Mouse (Mus musculus) NIH3T3 (cell line): ENCODE results near the gene Arid1a.
A peak's percentile ranks its signal among the peaks of the same experiment; 100 is the strongest.

Experiments
- DNase-seq: peaks from one replicate; pipeline ENCODE4 v3.0.0-alpha.2; 2012; ENCODE audit warnings: low read depth

Gene Arid1a

DNA sequence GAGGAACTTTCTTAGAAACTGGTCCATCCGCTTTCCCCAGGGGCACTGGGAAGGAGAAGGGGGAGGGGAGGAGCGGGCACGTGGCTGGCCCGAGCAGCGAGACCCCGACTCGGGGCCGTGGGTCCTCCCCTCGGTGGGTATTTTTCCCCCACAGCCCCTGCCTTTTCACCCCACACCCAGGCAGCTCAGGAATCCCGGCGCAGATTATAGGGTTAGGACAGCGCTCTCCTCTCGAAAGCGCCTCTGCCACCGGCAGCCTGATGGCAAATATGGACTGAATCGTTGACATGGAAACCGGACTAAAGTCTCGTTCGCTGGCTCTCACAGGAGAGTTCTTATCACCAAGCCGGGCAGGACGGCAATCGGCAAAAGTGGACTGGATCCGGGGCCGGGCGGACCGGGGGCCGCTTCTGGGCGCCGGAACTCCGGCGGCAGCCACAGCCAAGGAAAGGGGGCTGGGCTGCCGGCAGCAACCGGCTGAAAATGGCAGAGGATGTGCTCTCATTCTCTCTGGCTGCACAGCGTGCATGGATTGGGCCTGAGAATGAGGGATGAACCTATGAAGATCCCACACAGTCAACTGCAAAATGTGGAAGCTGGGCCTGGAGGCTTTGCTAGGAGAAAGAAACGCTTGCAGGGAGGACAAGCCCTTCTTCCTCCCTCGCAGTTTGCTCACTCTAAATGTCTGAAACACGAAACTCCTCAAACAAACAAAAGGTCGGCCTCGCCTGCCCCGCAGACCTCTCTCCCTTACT is at the start of gene Arid1a:
Gene Arid1a (minus strand): TSS at position 256 of the 755 bp plus-strand sequence.
- DNase-seq, result peak; percentile 93

DNA sequence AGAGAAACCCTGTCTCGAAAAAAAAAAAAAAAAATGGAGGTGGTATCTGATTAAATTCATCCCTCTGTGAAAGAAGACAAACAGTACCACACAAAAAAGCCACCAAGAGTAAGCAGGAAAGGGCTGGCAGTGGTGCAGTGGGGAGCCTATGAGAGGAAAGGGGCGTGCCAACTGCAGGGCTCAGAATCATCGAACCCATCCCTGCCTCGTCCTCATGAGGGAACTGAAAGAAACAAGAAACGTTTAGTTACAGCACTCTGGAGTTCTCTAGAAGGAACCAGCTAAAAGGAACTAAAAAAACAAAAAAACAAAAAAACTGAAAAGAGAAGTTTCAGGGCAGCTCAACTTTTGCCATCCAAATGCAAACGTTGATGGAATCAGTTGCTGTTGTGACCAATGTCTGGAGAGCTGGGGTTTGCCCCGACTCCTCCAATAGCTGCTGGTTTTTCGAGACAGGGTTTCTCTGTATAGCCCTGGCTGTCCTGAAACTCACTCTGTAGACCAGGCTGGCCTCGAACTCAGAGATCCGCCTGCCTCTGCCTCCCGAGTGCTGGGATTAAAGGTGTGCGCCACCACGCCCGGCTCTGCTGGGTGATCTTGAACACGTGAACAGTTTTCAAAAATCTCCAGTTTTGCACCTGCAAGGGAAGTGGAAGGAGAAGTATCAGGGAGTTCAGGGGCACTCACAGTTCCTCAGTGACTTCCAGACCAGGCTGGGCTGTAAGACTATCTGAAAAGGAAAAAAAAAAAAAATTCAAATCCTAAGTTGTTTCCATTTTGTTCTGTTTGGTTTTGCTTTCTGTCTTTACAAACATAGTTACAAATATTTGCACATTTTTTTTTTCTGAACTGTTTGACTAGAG is 48.1 kb upstream of the Arid1a start:
- DNase-seq, result no peak

DNA sequence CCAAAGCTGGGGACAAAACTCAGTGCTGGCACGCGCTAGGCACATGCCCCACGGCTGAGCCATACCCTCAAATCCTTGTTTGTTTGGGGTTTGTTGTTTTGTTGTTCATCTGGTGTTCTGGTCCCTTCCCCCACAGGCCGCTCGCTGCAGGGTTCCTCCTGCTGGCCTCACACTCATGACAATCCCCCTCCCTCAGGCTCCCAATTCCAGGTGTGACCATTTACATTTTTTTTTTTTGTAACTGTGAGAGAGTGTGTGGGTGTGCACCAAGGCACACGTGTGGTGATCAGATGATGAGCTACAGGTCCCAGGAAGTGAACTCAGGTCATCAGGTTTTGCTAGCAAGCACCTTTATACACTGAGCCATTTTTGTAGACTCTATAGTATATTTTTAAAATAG is 44.0 kb upstream of the Arid1a start:
- no peak for DNase-seq

DNA sequence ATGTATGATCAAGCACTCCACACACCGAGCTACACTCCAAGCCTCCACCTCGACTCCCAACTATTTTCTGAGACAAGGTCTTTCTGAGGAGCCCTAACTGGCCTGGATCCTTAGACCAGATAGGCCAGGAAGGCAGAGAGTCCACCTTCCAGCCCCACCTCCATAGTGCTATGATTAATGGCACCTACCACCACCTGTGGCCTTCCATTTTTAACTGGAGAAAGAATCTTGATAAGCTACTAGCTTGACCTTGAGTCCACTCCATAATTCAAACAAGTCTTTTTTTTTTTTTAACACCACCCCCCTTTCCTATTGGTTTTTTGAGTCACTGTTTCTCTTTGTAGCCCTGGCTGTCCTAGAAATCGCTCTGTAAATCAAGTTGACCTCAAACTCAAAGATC is 36.7 kb upstream of the Arid1a start:
- DNase-seq, result no peak

DNA sequence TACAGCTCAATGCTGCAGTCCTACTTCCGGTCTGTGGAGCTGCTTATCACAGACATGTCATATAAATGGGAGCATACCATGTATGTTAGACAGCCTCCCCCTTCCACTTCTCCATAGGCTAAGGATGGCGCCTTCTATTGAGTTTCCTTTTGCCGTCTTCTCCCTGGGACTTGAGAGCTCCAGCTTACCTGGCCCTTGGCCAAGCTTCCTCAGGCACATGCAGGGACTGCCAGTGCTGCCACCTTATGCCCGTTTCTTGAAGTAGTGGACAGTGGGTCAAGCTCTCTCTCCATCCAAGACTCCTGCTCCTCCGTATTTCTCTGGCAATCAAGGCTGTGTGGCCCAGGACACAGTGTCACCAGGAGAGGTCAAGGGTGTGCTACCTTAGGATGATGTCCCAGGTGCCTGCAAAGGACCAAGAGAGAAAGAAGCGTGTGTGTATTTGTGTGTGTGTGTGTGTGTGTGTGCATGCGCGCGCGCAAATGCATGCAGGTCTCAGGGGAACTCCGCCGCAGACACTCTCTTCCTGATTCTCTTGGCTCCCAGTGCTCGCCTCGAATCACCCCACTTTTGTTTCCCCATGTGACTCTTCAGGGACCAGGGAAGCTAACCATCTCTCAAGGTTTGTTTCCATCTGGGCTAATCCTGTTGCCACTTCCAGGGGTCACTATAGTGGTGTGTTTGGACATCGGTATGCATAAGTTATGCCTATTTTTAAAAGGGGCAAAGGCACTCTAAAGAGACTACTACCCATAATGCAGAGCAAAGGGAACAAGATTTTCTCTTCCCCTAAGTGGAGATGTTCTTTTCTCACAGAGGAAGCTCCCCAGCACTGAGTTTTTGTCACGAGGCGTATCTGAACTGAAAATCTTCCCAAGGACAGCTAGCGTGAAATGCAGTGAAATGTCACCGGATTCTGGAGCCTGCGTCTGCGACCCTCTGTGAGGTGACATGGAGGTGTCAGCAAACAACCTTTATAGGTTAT is 18.3 kb upstream of the Arid1a start:
- peak; percentile 81 for DNase-seq

DNA sequence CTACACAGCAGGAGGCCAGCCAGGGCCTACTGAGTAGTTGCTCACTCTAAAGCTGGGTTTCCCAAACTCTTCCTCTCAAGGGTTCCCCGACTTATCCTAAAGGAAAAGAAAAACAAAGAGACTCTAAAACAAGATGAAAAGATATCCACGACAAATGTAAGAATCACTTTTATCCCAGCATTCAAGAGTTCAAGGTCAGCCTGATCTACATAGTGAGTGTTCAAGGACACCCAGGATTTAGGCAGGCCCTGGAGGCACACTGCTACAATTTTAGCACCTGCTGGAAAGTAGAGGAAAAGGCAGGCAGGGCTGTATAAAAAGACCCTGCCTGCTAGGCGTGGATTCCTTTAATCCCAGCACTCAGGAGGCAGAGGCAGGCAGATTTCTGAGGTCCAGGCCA is 12.6 kb upstream of the Arid1a start:
- DNase-seq, result no peak

DNA sequence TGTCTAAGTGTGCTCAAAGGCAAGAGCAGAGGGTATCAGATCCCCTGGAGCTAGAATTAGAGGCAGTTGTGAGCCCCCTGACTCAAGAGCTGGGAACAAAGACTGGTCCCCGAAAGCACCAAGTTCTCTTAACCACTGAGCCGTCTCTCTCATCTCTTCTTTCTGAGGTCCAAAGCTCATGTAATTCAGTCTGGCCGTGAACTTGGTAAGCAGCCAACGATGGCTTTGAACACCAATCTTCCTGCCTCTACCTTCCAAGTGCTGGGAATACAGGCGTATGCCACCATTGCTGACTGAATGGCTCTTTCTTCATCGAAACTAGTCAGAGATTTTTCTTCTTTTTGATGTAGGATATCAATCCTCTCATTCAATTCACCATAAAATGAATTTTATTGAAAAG is 6.5 kb upstream of the Arid1a start:
- no peak for DNase-seq

DNA sequence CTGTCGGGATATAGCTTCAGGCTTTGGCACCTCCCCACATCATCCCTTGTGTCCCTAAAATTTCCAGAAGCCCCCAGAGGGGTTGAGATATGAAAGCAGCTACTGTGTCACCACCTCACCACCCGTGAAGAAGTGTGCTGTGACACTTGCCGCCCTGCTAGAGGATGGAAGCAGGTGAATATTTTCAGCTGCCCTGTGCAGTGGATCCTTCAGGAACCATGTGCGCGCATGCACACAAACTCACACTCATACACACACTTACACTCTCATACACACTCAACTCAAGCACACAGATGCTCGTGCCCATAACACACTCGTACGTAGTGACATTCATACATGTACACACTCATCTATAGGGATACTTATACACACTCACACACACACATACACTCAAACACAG is 3.1 kb upstream of the Arid1a start:
- DNase-seq, result no peak

DNA sequence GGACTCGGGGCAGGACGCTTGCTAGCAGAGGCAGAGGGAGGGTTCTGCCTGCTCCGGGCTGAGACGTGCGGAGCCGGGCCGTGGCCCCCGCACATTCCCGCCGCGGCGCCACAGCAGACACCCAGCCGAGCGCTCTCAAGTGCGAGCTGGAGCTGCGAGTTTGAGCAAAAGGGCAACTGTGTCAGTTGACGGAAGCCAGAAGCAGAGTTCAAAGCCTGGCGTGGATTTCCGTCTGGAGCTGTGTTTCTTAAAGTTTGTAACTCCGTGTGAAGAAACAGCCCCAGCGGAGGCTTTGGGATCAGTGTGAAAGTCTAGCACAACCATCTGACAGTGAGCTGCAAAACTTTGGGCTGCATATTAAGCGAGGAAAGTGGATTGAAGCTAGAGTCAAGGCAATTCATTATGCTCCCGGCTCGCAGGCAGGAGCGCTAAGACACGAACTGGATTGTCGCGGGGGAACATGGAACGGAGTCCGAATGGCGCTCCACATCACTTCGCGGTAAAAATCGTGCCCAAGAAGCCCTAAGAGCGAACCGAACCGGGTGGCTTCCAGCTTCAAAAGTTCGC is 783 bp upstream of the Arid1a start:
- peak; percentile 85 for DNase-seq

DNA sequence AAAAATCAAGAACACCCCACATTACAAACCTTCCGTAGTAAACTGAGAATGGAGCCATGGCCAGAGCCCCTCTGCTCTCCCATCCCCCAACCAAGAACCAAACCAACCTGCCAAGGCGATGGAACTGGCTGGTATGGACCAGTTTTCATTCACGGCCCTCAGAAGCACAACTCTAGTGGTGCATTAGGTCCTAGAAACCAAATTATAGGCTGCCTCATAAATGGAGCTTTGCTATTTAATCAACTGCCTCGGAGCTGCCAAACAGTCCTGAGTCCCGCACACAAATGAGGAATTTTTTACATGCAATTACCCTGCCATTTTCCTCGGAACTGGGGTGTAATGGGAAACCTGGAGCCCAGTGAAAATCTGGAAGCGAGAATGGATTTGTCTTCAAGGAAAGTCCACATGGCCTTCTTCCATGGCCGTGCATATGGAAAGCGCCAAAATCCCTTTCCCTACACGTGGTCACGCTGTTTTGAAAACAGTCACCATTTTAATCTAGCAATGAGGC is 653 bp downstream of the Arid1a start:
- peak; percentile 39 for DNase-seq

DNA sequence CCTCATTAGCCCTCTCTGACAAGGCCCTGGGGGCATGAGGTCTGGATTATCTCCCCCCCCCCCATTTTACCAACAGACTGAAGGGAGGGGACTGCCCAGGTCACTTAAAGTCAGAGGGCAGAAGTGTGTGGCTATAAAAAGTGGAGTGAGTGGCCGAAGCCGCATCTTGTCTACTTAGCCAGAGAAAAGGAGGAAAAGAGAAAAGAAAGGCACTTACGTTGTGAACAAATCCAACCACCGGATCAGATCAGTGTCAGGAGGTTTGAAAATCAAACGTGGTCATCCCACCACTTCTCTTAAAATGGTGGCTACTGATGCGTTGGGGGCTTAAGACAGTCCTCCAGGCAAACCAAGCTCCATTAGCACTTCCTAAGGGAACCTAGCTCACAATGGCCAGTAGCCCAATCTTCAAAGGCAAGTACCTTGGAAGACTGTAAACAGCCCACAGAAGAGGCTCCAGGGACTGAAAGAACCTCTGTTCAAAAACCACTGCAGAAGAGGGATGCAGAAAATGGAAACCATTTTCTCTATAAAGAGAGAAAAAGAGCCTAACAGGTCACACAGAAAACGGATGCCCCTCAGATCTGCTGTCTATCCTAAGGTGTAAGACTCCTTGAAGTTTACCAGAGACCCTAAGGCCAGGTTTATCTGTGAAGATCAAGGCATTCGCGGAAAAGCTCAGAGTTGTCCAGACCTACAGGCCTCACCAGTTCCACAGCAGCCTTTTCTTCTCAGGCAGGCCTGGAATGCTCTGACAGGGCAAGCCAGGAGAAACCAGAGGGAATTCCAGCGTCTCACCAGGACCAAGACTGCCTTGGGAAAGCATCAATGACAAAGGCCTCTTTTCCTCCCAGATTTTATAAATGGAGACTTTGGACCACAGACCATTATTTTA is 1.5 kb downstream of the Arid1a start:
- no peak for DNase-seq

DNA sequence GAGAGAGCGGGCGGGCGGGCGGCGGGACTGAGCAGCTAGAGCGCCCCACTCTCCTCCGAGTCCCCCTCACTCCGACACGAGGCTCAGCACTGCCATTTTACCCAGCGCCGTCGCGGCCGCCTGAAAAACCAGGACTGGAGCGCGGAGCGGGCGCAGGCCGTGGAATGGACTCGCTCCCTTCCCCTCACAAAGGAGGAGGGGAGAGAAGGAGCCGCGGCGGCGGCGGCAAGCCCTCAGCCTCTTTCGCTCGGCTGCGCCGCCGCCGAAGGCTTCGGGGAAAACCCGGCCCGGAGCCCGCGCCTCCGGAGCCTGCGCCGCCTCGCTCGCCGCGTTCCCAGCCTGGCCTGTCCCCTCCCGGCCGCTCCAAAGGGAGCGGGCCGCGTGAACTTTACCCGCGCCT is 2.3 kb downstream of the Arid1a start:
- peak; percentile 97 for DNase-seq

DNA sequence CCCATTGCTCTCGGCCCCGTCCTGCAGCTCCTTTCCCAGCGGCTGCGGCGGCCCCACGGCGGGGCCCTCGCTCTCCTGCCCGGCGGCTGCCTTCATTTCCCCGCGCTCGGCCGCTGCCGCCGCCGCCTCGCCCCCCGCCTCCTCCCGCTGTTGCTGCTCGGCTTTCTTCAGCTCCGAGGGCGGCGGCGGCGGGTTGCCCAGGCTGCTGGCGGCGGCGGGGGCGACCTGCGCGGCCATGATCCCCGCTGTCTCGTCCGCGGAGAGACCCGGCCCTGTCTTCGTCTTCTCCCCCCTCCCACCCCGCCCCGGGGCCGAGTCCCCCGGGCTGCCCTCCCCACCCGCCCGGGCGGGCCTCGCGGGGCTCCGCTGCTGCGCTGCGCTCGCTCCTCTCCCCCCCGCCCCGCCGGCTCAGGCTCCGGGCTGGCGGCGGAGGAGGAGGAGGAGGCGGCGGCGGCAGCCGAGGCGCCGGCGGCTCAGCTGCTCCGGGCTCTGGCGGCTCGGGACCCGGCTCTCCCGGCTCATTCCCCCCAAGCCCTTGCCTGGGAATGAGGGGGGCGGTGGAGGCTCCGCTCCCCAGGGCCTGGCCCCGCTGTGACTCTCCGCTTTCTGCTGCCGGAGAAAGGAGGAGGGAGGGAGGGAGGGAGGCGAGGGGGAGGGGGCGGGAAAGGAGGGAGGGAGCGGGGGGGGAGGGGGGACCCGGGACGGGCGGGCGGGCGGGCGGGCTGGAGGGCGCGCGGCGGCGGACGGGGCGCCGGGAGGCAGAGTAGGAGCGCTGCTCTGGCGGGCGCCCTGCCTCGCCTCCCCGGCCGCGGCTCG is 3.0 kb downstream of the Arid1a start:
- peak; percentile 75 for DNase-seq

DNA sequence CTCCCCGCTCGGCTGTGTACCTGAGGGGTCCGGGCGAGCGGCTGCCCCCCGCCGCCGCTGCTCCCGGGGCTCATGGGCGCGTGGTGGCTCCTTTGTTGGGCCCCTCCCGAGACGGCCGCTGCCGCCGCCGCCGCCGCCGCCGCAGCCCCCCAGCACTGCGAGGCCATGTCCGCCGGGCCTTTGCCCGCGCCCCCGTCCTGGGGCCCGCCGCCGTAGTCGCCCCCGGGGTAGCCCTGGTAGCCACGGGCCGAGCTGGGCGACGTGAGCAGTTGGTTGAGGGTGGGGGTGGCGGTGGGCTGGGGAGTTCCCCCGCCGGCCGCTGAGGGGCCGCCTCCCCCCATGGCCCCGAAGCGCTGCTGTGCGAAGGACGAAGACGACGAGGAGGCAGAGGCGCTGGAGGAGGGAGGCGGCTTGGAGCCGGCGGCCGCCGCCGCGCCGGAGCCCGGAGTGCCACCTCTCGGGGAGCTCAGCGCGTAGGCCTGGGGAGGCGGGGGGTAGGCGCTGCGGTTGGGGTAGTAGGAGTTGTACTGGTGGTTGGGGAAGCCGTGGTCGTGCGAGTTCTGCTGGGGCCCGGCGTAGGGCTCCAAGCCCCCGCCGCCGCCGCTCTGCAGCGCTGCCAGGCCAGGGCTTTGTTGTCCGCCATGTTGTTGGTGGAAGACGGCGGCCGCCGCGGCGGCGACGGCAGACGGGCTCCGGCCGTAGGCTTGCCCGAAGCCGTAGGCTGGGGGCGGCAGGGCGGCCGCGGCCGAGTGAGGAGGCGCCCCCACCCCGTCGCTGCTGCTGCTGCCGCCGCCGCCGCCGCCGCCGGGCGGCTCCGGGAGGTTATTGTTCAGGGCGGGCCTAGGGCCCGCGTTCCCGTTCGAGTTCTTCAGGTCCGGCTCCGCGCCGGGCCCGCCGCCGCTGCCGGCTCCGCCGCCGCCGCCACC is 3.9 kb downstream of the Arid1a start:
- DNase-seq, result peak; percentile 51

DNA sequence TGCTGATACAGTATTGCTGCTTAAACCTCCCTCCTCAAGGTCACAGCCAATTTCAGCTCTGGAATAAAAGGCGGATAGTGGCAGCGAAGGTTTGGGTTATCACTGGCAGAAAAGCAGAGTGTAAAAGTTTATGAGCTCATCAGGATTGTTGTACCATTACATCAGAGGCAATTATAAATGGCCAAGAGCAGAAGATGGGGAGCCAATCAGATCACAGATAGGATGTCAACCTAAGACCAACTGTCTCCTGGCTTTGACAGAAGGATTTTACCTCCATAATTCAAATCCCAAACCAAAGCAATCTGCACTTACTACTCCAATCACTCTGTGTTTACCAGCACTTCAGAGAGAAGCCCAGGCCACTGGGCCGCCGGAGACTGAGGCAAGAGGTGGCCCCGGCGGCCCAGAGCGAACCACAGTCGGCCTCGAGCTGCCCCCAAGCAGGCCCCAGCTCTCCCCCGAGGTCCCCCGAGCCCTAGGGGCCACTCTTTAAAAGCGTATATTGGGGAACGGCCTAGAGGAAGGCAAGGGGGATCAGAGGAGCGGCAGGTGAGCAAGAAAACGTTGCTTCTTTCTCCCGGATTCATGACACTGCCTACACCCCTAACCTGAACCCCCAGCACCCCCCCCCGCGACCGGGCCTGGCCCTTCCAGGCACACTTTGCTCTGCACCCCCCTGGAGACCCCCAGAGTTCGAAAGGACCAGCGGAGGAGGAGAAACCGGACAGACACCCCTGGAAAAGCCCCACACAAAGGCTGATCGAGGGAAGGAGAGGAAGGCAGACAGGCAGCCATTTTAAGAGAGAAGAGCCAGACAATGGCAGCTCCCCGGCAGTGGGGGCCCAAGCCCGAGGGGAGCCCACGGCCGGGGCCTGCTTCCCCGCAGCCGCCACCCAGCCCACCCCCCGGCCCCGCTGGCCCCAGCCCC is 4.8 kb downstream of the Arid1a start:
- peak; percentile 78 for DNase-seq

DNA sequence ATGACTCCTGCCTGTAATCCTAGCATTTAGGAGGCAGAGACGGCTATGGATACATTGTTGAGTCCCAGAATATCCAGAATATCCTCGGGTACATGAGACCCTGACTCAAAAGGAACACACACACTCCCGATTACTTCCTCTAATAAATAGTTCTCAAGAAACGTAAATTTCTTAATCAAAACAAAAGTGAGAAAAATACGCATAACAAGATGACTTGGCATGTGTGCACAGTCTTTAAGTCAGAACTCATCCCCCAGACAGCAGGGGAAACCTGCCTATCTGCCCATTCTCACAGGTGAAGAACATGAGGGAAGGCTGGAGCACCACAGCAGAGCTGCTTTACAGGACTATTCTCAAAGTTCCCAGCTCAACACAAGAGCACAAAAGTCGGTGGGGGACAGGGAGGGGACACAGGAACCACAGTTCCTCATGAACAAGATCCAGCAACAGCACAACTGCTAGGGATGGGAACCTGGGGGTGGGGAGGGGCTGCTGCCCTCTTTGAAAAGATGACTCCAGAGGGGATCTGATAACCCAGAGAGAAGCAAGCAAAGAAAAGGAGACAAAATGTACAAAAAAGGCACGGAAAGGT is 6.3 kb downstream of the Arid1a start:
- no peak for DNase-seq

DNA sequence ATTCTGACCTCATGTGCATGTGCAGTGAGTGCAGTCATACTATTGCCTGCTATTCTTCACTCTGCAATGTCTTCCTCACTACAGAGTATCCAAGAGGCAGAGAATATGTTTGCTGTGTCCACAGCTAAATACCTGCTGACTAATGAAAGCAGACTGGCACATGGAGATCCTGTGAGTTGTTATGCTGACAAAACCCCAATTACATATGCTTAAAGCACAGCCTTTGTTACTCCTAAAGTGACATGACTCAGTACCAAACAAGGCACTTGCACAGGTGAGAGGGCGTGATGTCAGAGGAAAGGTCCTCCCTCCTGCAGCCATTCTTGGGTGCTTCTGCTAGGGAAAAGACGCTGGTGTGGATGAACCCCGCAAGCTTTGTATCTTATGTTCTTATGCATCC is 21.3 kb downstream of the Arid1a start:
- DNase-seq, result no peak
